Mouse (Mus musculus): ENCODE data around the gene Msrb1. TPM values are rescaled to one million over a fixed set of nuclear protein-coding genes. Genes with fewer than 3 reads are reported as not detected.
A peak's percentile ranks its signal among the peaks of the same experiment; 100 is the strongest.

Msrb1 gene
- polyA plus RNA-seq, 1 experiment from 2014 or later: 20.0 TPM

DNA sequence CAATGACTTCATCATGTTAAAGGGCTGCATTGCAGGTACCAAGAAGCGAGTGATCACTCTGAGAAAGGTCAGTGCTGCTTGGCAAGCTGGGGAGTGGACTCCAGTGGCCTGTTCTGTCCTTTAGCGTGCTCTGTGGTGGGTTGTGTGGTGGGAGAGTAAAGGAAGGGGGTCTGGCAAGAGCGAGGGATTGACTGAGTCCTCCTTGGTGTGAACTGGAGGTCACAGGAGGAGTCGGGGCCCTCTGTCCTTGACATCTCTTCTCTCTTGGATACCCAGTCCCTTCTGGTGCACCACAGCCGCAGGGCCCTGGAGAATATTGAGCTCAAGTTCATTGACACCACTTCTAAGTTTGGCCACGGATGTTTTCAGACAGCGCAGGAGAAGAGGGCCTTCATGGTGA is 996 bp upstream of the Msrb1 start:
- H3K9ac ChIP-seq (replicated peaks; ENCODE audit: low read depth, low read length): no peak overlapping the region
- no peak for ATAC-seq
- peaks cover 10% of the 10 kb centered on the region for H3K4me1 ChIP-seq (replicated peaks; ENCODE audit: control insufficient read depth, insufficient read depth, low read length)
- no peak overlapping the region for H3K27ac ChIP-seq (ENCODE audit: low read length)
- H3K36me3 ChIP-seq (ENCODE audit: control insufficient read depth, insufficient read depth): no peaks in the 10 kb centered on the region
- no peaks in the 10 kb centered on the region for H3K27me3 ChIP-seq (replicated peaks; ENCODE audit: control insufficient read depth, insufficient read depth, low read length)
- H3K4me3 ChIP-seq (replicated peaks; ENCODE audit: low read length): no peak overlapping the region
- WGBS: 91% methylated on average over 7 of the region's 7 CpGs
- H3K9me3 ChIP-seq (ENCODE audit: control insufficient read depth, low read length): no peaks in the 10 kb centered on the region
- H3K4me2 ChIP-seq (ENCODE audit: low read length): no peak overlapping the region

DNA sequence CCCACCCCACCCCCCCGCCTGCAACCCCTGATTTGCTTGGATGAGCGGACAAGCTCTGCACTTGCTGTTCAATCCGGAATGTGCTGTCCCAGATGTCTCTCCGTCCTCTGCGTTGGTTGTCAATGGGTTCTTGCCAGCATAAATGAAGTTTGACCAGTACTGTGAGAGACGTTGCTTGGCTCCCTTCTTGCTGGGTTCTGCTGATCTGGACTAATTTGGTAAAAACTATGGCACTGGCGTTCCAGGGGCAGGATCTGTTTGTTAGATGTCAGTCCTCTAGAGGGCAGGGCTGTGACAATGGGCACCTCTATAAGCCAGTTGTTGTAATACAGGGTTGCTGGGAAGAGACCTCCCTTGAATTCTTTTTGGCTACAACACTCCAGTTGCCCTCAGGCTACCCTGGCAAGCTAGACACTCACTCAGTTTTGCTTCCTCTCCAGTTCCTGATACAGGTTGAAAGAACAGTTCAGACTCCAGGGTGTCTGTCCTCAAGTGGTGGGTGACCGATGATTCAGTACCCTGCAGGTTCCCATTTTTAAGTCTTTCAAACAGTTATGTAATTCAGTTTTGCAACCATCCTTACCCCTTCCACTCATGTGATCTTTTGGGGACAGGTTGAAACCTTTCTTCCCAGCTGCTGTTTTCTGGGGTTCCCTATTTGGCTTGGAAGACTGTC is 831 bp downstream of the Msrb1 start:
- Histone ChIP-seq H3K27me3 (replicated peaks; ENCODE audit: control insufficient read depth, insufficient read depth, low read length) (no peaks in the 10 kb centered on the region), H3K27ac (ENCODE audit: low read length) (no peak overlapping the region), H3K9me3 (ENCODE audit: control insufficient read depth, low read length) (no peaks in the 10 kb centered on the region), H3K9ac (replicated peaks; ENCODE audit: low read depth, low read length) (peak overlapping the region; percentile 65), H3K4me3 (replicated peaks; ENCODE audit: low read length) (peak overlapping the region; percentile 66), H3K36me3 (ENCODE audit: control insufficient read depth, insufficient read depth) (no peaks in the 10 kb centered on the region), H3K4me2 (ENCODE audit: low read length) (peak overlapping the region; percentile 91), H3K4me1 (replicated peaks; ENCODE audit: control insufficient read depth, insufficient read depth, low read length) (peaks cover 10% of the 10 kb centered on the region)
- ATAC-seq: no peak
- WGBS: 23% methylated on average over 8 of the region's 8 CpGs

DNA sequence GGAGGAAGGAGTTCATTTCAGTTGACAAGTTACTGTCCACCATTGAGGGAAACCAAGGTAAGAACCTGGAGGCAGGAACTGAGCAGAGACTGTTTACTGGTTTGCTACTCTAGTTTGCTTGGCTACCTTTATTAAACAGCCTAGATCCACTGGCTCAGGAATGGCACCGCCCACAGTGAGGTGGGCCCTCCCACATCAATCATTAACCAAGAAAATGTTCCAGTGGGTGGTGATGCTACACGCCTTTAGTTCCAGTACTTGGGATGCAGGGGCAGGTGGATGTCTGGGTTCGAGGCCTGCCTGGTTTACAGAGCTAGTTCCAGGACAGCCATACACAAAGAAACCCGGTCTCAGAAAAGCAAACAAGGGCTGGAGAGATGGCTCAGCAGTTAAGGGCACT is 1.8 kb downstream of the Msrb1 start:
- no peak for ATAC-seq
- no peaks in the 10 kb centered on the region for H3K36me3 ChIP-seq (ENCODE audit: control insufficient read depth, insufficient read depth)
- H3K9ac ChIP-seq (replicated peaks; ENCODE audit: low read depth, low read length): no peak overlapping the region
- no peaks in the 10 kb centered on the region for H3K27me3 ChIP-seq (replicated peaks; ENCODE audit: control insufficient read depth, insufficient read depth, low read length)
- 82% methylated on average over 4 of the region's 4 CpGs for WGBS
- H3K27ac ChIP-seq (ENCODE audit: low read length): no peak overlapping the region
- H3K4me1 ChIP-seq (replicated peaks; ENCODE audit: control insufficient read depth, insufficient read depth, low read length): peaks cover 10% of the 10 kb centered on the region
- H3K9me3 ChIP-seq (ENCODE audit: control insufficient read depth, low read length): no peaks in the 10 kb centered on the region
- H3K4me2 ChIP-seq (ENCODE audit: low read length): no peak overlapping the region
- H3K4me3 ChIP-seq (replicated peaks; ENCODE audit: low read length): no peak overlapping the region

DNA sequence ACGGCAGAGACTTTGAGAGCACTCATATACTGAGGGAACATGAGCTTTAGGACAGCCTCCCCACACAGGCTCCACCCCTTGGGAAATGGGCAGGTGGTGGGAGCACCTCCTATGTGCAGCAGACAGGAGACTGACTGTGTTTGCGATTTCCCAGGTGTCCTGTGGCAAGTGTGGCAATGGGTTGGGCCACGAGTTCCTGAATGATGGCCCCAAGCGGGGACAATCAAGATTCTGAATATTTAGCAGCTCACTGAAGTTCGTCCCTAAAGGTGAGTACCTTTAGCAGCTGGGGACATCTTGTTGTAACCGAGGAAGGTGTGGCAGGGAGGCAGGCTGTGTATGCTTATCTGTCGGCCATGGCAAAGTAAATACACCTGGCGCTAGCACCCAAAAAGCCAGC is 3.5 kb downstream of the Msrb1 start:
- H3K36me3 ChIP-seq (ENCODE audit: control insufficient read depth, insufficient read depth): no peaks in the 10 kb centered on the region
- no peaks in the 10 kb centered on the region for H3K9me3 ChIP-seq (ENCODE audit: control insufficient read depth, low read length)
- H3K9ac ChIP-seq (replicated peaks; ENCODE audit: low read depth, low read length): no peak overlapping the region
- no peaks in the 10 kb centered on the region for H3K27me3 ChIP-seq (replicated peaks; ENCODE audit: control insufficient read depth, insufficient read depth, low read length)
- H3K4me2 ChIP-seq (ENCODE audit: low read length): no peak overlapping the region
- no peak overlapping the region for H3K4me3 ChIP-seq (replicated peaks; ENCODE audit: low read length)
- ATAC-seq: no peak
- H3K4me1 ChIP-seq (replicated peaks; ENCODE audit: control insufficient read depth, insufficient read depth, low read length): peaks cover 10% of the 10 kb centered on the region
- 83% methylated on average over 8 of the region's 8 CpGs for WGBS
- H3K27ac ChIP-seq (ENCODE audit: low read length): no peak overlapping the region

DNA sequence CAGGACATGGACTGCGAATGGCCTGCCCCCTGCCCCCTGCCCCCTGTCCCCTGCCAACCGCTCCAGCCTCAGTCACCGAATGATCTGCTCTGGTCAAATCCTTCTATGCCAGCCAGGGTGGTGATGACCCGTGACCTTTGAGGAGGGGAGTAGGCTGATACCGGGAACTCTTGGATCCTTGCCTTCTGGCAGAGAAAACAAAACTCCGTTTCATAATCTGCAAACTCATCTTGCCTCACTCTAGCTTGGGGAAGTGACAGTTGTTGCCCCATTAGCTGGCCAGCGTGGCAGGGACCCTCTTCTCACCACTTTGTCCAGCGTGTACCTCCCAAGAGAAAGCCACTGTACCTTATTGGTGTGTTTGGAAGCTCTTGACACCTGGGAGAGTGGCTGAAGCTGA is 5.9 kb downstream of the Msrb1 start:
- Histone ChIP-seq H3K4me3 (replicated peaks; ENCODE audit: low read length) (no peak overlapping the region), H3K9ac (replicated peaks; ENCODE audit: low read depth, low read length) (no peak overlapping the region), H3K9me3 (ENCODE audit: control insufficient read depth, low read length) (no peaks in the 10 kb centered on the region), H3K27me3 (replicated peaks; ENCODE audit: control insufficient read depth, insufficient read depth, low read length) (no peaks in the 10 kb centered on the region), H3K4me2 (ENCODE audit: low read length) (no peak overlapping the region), H3K27ac (ENCODE audit: low read length) (no peak overlapping the region), H3K4me1 (replicated peaks; ENCODE audit: control insufficient read depth, insufficient read depth, low read length) (0 out of 2 replicates have a peak, but pooled peaks cover under 1% of the 10 kb centered on the region), H3K36me3 (ENCODE audit: control insufficient read depth, insufficient read depth) (no peaks in the 10 kb centered on the region)
- 87% methylated on average over 8 of the region's 8 CpGs for WGBS
- no peak for ATAC-seq

DNA sequence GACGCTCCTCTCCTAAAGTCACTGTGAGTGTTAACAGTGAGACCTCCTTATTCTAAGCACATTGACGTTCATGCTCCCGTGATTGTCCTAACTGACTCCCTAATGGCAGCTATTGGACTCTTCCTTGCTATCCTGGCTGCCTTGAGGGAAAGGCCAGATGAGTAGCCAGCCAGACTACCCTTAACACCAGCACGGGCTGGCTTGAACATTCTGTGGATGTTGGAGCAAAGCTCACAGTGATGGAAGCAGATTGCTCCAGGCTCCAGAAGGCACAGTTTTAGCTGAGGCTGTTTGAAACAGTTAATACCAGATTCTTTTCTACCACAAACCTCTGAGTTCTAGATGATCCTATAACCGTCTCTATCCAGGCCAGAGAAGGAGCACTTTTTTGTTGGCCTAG is 7.5 kb downstream of the Msrb1 start:
- ATAC-seq: no peak
- no peaks in the 10 kb centered on the region for H3K4me1 ChIP-seq (replicated peaks; ENCODE audit: control insufficient read depth, insufficient read depth, low read length)
- H3K9me3 ChIP-seq (ENCODE audit: control insufficient read depth, low read length): no peaks in the 10 kb centered on the region
- H3K9ac ChIP-seq (replicated peaks; ENCODE audit: low read depth, low read length): no peak overlapping the region
- H3K27me3 ChIP-seq (replicated peaks; ENCODE audit: control insufficient read depth, insufficient read depth, low read length): no peaks in the 10 kb centered on the region; the same call in 1 of the 2 replicates
- 81% methylated on average over 5 of the region's 5 CpGs for WGBS
- H3K27ac ChIP-seq (ENCODE audit: low read length): no peak overlapping the region
- H3K36me3 ChIP-seq (ENCODE audit: control insufficient read depth, insufficient read depth): no peaks in the 10 kb centered on the region
- no peak overlapping the region for H3K4me2 ChIP-seq (ENCODE audit: low read length)
- H3K4me3 ChIP-seq (replicated peaks; ENCODE audit: low read length): no peak overlapping the region

DNA sequence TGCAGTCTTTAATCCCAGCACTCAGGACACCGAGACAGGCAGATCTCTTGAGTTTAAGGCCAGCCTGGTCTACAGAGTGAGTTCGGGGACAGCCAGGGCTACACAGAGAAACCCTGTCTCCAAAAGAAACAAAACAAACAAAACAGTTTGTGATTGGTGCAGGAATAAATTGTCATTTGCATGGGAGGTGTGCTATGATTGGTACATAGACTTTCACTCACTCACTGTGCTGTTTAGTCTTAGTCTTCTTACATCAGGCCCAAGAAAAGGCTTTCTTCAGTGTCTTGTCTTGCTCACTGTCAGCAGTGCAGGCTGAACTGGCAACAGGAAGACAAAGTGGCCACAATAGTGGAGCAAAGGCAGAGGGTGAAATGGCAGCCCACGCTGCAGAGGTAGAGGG is 7.9 kb downstream of the Msrb1 start:
- no peak for ATAC-seq
- Histone ChIP-seq H3K27me3 (replicated peaks; ENCODE audit: control insufficient read depth, insufficient read depth, low read length) (no peaks in the 10 kb centered on the region; the same call in 1 of the 2 replicates), H3K27ac (ENCODE audit: low read length) (no peak overlapping the region), H3K4me2 (ENCODE audit: low read length) (no peak overlapping the region), H3K9me3 (ENCODE audit: control insufficient read depth, low read length) (no peaks in the 10 kb centered on the region), H3K4me3 (replicated peaks; ENCODE audit: low read length) (no peak overlapping the region), H3K36me3 (ENCODE audit: control insufficient read depth, insufficient read depth) (no peaks in the 10 kb centered on the region), H3K9ac (replicated peaks; ENCODE audit: low read depth, low read length) (no peak overlapping the region), H3K4me1 (replicated peaks; ENCODE audit: control insufficient read depth, insufficient read depth, low read length) (no peaks in the 10 kb centered on the region)
- 69% methylated on average over 3 of the region's 3 CpGs for WGBS

DNA sequence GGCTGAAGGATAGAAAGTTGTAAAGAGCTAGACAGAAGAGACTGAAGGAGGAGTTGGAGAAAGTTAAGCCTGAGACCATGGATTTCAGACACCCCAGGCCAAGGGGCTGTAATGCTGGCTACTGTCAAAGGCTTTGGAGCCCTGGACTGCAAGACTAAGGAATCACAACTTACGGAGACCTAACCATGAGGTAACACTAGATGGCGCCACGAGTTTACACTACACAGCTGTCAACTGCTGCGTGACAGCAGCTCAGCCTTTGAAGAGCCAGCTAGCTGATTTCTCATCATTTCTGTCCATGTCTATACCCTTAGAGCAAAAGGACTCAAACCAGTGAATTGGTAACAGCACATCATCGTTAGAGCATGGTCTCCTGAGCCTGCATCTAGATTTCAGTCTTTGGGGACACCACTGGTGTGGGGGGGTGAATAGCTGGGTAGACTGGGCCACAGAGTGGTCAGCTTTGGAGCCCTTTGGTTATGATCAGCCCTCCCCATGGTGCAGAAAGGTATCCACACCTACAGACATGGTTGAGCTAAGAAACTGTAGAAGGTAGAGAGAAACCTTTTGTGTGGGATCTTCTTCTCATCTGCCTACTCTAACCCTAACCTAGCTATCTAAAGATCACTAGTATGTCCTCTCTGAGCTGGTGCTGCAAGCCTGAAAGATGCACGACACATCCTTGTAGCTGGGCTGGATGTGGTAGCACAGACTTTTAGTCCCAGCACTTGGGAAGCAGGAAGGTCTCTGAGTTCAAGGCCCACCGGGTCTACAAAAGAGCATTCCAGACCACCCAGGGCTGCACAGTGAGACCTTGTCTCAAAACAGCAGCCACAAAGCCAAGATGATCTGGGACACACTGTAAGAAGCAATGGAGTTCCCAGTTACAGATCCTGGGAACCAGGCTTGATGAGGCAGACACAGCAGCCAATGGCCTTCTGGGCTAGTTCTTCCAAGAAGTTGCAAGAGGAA is 9.4 kb downstream of the Msrb1 start:
- Histone ChIP-seq H3K9me3 (ENCODE audit: control insufficient read depth, low read length) (no peaks in the 10 kb centered on the region), H3K27ac (ENCODE audit: low read length) (no peak overlapping the region), H3K9ac (replicated peaks; ENCODE audit: low read depth, low read length) (no peak overlapping the region), H3K4me3 (replicated peaks; ENCODE audit: low read length) (no peak overlapping the region), H3K27me3 (replicated peaks; ENCODE audit: control insufficient read depth, insufficient read depth, low read length) (peaks cover 10% of the 10 kb centered on the region), H3K4me1 (replicated peaks; ENCODE audit: control insufficient read depth, insufficient read depth, low read length) (no peaks in the 10 kb centered on the region), H3K36me3 (ENCODE audit: control insufficient read depth, insufficient read depth) (no peaks in the 10 kb centered on the region), H3K4me2 (ENCODE audit: low read length) (no peak overlapping the region)
- ATAC-seq: peak; percentile 86
- WGBS: 24% methylated on average over 7 of the region's 7 CpGs

DNA sequence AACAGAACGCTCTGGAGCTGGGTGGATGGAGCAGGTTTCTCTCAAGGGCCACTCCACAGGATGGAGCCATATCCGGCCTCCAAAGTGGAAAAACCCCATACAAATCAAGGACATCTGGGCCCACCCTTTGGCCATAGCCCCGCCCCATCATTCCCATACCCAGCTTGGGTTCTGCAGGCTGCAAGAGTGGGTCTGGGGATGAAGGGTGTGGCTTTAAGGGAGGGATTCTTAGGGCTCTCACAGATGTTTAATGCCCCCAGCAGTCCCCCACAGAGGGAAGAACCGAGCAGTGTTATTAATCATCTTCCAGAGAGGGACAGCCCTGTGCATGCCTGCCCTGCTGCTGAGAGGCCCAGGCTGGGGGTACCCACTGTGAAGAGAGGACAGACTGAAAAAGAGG is 10.5 kb downstream of the Msrb1 start:
- Histone ChIP-seq H3K4me1 (replicated peaks; ENCODE audit: control insufficient read depth, insufficient read depth, low read length) (no peaks in the 10 kb centered on the region), H3K9ac (replicated peaks; ENCODE audit: low read depth, low read length) (no peak overlapping the region), H3K9me3 (ENCODE audit: control insufficient read depth, low read length) (no peaks in the 10 kb centered on the region), H3K4me2 (ENCODE audit: low read length) (no peak overlapping the region), H3K36me3 (ENCODE audit: control insufficient read depth, insufficient read depth) (no peaks in the 10 kb centered on the region), H3K4me3 (replicated peaks; ENCODE audit: low read length) (no peak overlapping the region), H3K27me3 (replicated peaks; ENCODE audit: control insufficient read depth, insufficient read depth, low read length) (peaks cover 20% of the 10 kb centered on the region), H3K27ac (ENCODE audit: low read length) (no peak overlapping the region)
- WGBS: 53% methylated on average over 4 of the region's 4 CpGs
- ATAC-seq: no peak
